Mouse (Mus musculus) heart, embryonic 10.5 days (tissue): ENCODE measurements around the gene Olfr495. TPM values are rescaled to one million over a fixed set of nuclear protein-coding genes. Genes with fewer than 3 reads are reported as not detected.

ENCODE experiments used
- DNase-seq: peaks from one replicate; pipeline ENCODE4 v3.0.0-alpha.2; 2017; ENCODE audit warnings: low spot score
- H3K27ac ChIP-seq: fragments of 300-500 bp; sonication (generic); 2 replicates; pipeline ENCODE4 v1.5.1; 2016; ENCODE audit warnings: mild to moderate bottlenecking
- H3K27me3 ChIP-seq: fragments of 300-500 bp; sonication (generic); 2 replicates; pipeline ENCODE4 v1.6.1; 2016; ENCODE audit warnings: mild to moderate bottlenecking; ENCODE audit not compliant: poor library complexity, insufficient read depth, severe bottlenecking
- H3K36me3 ChIP-seq: fragments of 300-500 bp; sonication (generic); 2 replicates; pipeline ENCODE4 v1.6.1; 2016; ENCODE audit warnings: mild to moderate bottlenecking, moderate library complexity
- H3K4me1 ChIP-seq: fragments of 300-500 bp; sonication (generic); 2 replicates; pipeline ENCODE4 v1.6.1; 2016; ENCODE audit warnings: mild to moderate bottlenecking
- H3K4me3 ChIP-seq: fragments of 300-500 bp; sonication (generic); 2 replicates; pipeline ENCODE4 v1.5.1; 2016; ENCODE audit warnings: mild to moderate bottlenecking, moderate library complexity
- H3K9me3 ChIP-seq: fragments of 300-500 bp; sonication (generic); 2 replicates; pipeline ENCODE4 v1.6.1; 2016; ENCODE audit warnings: mild to moderate bottlenecking, moderate library complexity
- WGBS: fragments of 180-500 bp; shearing (Covaris S2); methylation state at CpG from one replicate; pipeline ENCODE4 v1.1.7; 2016; 5-methylcytosine and 5-hydroxymethylcytosine counted together
- polyA plus RNA-seq: library from polyadenylated mRNA; unstranded; fragments of >200 nt; fragmentation: Nextera tagmentation; extraction: Ambion mirVana; gene quantifications from 2 replicates; pipeline ENCODE4 v1.2.1, GENCODE M21; 2016

Gene Olfr495
- not detected in 2 replicates for polyA plus RNA-seq

DNA sequence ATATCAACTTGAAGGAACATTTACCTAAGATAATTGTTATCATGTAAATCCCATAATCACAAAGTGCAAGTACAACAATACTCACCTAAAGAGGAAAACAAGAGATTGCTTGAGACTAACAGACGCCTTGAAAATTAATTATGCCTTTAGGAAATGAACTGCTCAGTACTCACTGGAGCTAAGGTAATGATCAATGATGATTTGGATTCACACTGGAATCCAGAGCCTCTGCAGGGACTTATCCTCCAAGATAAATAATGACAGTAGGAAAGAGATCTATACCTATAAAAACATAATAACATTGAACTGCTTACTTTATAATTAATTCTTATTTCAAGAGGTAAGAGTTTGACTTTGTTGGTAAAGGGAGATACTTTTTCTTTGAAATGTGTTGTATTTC lies at the start of gene Olfr495:
Gene Olfr495 (plus strand): TSS at position 301 of the 400 bp plus-strand sequence.
- H3K9me3 ChIP-seq, result no peaks in the 10 kb centered on the region
- H3K27ac ChIP-seq, result no peak within 1 kb of the TSS
- H3K36me3 ChIP-seq, result no peaks in the 10 kb centered on the region
- no peak for DNase-seq
- no peaks in the 10 kb centered on the region for H3K4me1 ChIP-seq
- H3K27me3 ChIP-seq, result no peaks in the 10 kb centered on the region
- H3K4me3 ChIP-seq, result no peak within 1 kb of the TSS
- WGBS, result 54% methylated on average over 1 of the region's 1 CpGs

DNA sequence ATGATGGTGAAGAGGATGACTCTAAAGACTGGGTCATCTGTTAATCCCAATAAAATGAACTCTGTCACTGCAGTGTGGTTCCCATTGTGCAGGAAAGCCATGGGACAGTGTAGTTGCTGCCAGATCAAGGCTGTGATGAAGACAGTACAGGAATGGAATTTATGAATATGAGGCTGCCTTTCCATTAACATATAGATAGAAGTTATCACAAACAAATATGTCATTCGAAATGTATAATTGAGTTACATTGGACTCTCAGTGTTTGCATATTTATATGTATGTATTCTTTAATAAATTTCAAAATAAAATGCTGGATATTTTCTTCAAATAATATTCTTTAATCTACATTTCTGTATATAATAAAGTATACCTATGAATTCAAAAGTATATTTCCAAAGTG lies 46.1 kb upstream of the Olfr495 start, which contains the start of gene Olfr493:
Gene Olfr493 (minus strand): TSS at position 101 of the 400 bp plus-strand sequence.
- no peaks in the 10 kb centered on the region for H3K9me3 ChIP-seq
- no peak for DNase-seq
- no peaks in the 10 kb centered on the region for H3K4me1 ChIP-seq
- 71% methylated on average over 1 of the region's 1 CpGs for WGBS
- no peak within 1 kb of the TSS for H3K27ac ChIP-seq
- no peak within 1 kb of the TSS for H3K4me3 ChIP-seq
- no peaks in the 10 kb centered on the region for H3K36me3 ChIP-seq
- no peaks in the 10 kb centered on the region for H3K27me3 ChIP-seq

DNA sequence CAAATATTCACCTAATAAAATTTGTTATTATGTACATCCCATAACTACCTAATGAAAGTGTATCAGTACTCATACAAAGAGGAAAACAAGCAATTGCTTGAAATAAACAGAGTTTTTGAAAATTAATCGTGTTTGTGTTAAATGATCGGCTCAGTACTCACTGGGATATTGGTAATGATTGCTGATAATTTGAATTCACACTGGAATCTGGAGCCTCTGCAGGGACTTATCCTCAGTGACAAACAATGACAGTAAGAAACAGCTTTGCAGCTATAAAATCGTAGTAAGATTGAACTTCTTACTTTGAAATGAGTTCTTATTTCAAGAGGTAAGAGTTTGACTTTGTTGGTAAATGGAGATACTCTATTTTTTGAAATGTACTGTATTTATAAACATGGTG lies 27.9 kb upstream of the Olfr495 start, which contains the start of gene Olfr494:
Gene Olfr494 (plus strand): TSS at position 301 of the 400 bp plus-strand sequence.
- no peak within 1 kb of the TSS for H3K27ac ChIP-seq
- H3K4me3 ChIP-seq, result no peak within 1 kb of the TSS
- H3K9me3 ChIP-seq, result no peaks in the 10 kb centered on the region
- DNase-seq, result no peak
- H3K27me3 ChIP-seq, result no peaks in the 10 kb centered on the region
- H3K4me1 ChIP-seq, result no peaks in the 10 kb centered on the region
- H3K36me3 ChIP-seq, result no peaks in the 10 kb centered on the region
- 70% methylated on average over 3 of the region's 3 CpGs for WGBS

DNA sequence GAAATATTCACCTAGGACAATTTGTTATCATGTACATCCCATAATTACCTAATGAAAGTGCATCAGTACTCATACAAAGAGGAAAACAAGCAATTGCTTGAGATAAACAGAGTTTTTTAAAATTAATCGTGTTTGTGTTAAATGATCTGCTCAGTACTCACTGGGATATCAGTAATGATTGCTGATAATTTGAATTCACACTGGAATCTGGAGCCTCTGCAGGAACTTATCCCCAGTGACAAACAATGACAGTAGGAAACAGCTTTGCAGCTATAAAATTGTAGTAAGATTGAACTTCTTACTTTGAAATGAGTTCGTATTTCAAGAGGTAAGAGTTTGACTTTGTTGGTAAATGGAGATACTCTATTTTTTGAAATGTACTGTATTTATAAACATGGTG lies 27.2 kb downstream of the Olfr495 start, which contains the start of gene Olfr497:
Gene Olfr497 (plus strand): TSS at position 301 of the 400 bp plus-strand sequence.
- DNase-seq, result no peak
- Histone ChIP-seq H3K4me1 (no peaks in the 10 kb centered on the region), H3K36me3 (no peaks in the 10 kb centered on the region), H3K9me3 (no peaks in the 10 kb centered on the region), H3K27ac (no peak within 1 kb of the TSS), H3K4me3 (no peak within 1 kb of the TSS), H3K27me3 (no peaks in the 10 kb centered on the region)
- 67% methylated on average over 2 of the region's 2 CpGs for WGBS

Other genes with a start within 250 kb of the Olfr495 start
- not detected in 2 replicates for gene Olfr485, start 233.3 kb upstream of the Olfr495 start, polyA plus RNA-seq
- not detected in 2 replicates for gene Olfr486, start 220.4 kb upstream of the Olfr495 start, polyA plus RNA-seq
- not detected in 2 replicates for gene Olfr487, start 178.5 kb upstream of the Olfr495 start, polyA plus RNA-seq
- not detected in 2 replicates for gene Olfr488, start 134.8 kb upstream of the Olfr495 start, polyA plus RNA-seq
- gene Olfr490, start 104.2 kb upstream of the Olfr495 start, polyA plus RNA-seq, result not detected in 2 replicates
- gene Olfr491, start 79.7 kb upstream of the Olfr495 start, polyA plus RNA-seq, result not detected in 2 replicates
- not detected in 2 replicates for gene Olfr492, start 69.5 kb upstream of the Olfr495 start, polyA plus RNA-seq
- gene Olfr493, start 46.2 kb upstream of the Olfr495 start, polyA plus RNA-seq, result not detected in 2 replicates
- gene Olfr494, start 27.8 kb upstream of the Olfr495 start, polyA plus RNA-seq, result not detected in 2 replicates
- gene Olfr497, start 27.3 kb downstream of the Olfr495 start, polyA plus RNA-seq, result not detected in 2 replicates
- gene Olfr498, start 72.2 kb downstream of the Olfr495 start, polyA plus RNA-seq, result not detected in 2 replicates
- gene Olfr502, start 131.9 kb downstream of the Olfr495 start, polyA plus RNA-seq, result not detected in 2 replicates
- not detected in 2 replicates for gene Olfr503, start 151.4 kb downstream of the Olfr495 start, polyA plus RNA-seq
- not detected in 2 replicates for gene Olfr504, start 172.6 kb downstream of the Olfr495 start, polyA plus RNA-seq
- gene Olfr506, start 217.6 kb downstream of the Olfr495 start, polyA plus RNA-seq, result not detected in 2 replicates
- not detected in 2 replicates for gene Olfr507, start 228.6 kb downstream of the Olfr495 start, polyA plus RNA-seq
- not detected in 2 replicates for gene Olfr508, start 236.8 kb downstream of the Olfr495 start, polyA plus RNA-seq